29 mouse cellular contexts compared by ENCODE assay signal in the genomic region with DNA sequence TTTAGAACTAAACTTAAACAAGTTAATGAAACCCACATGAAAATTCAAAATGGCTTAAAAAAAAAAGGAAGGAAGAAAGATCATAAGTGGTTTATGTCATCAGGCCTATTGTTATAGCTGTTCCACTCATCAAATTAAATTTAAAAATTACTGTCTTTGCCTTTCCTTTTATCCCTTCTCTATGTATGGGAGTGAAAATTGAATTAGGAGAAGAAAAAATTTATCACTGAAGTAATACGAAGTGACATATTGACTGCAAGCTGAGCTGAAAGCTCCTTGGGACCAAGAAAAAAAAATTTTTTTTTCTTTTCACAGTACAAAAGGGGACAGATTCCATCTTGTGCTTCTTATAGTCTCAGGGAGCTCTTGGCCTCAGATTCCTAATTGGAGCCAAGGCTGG. TPM values are rescaled to one million over a fixed set of nuclear protein-coding genes. Genes with fewer than 3 reads are reported as not detected.
"Had no signal": no experiment of that assay in that cellular context is flagged by ENCODE, and none has a peak within 500 bp of the region (broad histone marks: within the 10 kb centered on the region; RNA-seq: fewer than 3 reads in every experiment).

No protein-coding gene starts in this region.

- H3K36me3 ChIP-seq: heart, embryonic 10.5 days; heart, embryonic 12.5 days; hindbrain, embryonic 13.5 days; intestine, embryonic 15.5 days; limb, embryonic 10.5 days; limb, embryonic 12.5 days; liver, embryonic 13.5 days; liver, embryonic 15.5 days had no signal

- H3K4me3 ChIP-seq: gastrocnemius, adult 2 months; heart, embryonic 10.5 days; heart, embryonic 12.5 days; hindbrain, embryonic 13.5 days; intestine, embryonic 15.5 days; layer of hippocampus, adult 2 months; left cerebral cortex, adult 2 months; limb, embryonic 10.5 days; limb, embryonic 12.5 days; liver, embryonic 13.5 days; liver, embryonic 15.5 days had no signal

- H3K4me2 ChIP-seq: heart, embryonic 12.5 days; hindbrain, embryonic 13.5 days; intestine, embryonic 15.5 days; limb, embryonic 12.5 days; liver, embryonic 11.5 days; liver, embryonic 13.5 days; liver, embryonic 15.5 days had no signal

- H3K27ac ChIP-seq: gastrocnemius, adult 2 months; heart, embryonic 10.5 days; hindbrain, embryonic 13.5 days; intestine, embryonic 15.5 days; layer of hippocampus, adult 2 months; left cerebral cortex, adult 2 months; limb, embryonic 10.5 days; limb, embryonic 12.5 days; liver, embryonic 13.5 days; liver, embryonic 15.5 days had no signal

- H3K27me3 ChIP-seq: heart, embryonic 12.5 days; hindbrain, embryonic 13.5 days; intestine, embryonic 15.5 days; limb, embryonic 12.5 days; liver, embryonic 13.5 days; liver, embryonic 15.5 days had no signal

- ATAC-seq: hindbrain, embryonic 16.5 days; inflammation-experienced regulatory T-cells, adult 6 months; intestine, embryonic 15.5 days; intestine, postnatal 0 days; liver, postnatal 0 days had no signal

- H3K4me1 ChIP-seq: intestine, embryonic 15.5 days; limb, embryonic 10.5 days; limb, embryonic 12.5 days; liver, embryonic 13.5 days; liver, embryonic 15.5 days had no signal

- DNase-seq: gastrocnemius, adult 2 months; gastrocnemius, postnatal 10 days; gastrocnemius, postnatal 25 days; heart, adult 18-20 months; heart, postnatal 10 days; kidney, adult 18-20 months; kidney, adult 8-10 months; kidney, postnatal 14 days; kidney, postnatal 36 days; liver; liver, embryonic 13.5 days; liver, postnatal 0 days had no signal

- H3K9ac ChIP-seq: heart, embryonic 12.5 days; hindbrain, embryonic 13.5 days; intestine, embryonic 15.5 days; limb, embryonic 12.5 days; liver, embryonic 13.5 days; liver, embryonic 15.5 days; liver, postnatal 0 days had no signal

- H3K9me3 ChIP-seq: heart, embryonic 10.5 days; heart, embryonic 12.5 days; hindbrain, embryonic 13.5 days; intestine, embryonic 15.5 days; limb, embryonic 10.5 days; limb, embryonic 12.5 days; liver, embryonic 13.5 days; liver, embryonic 15.5 days had no signal

RNA-seq across cellular contexts. Expression of a gene that starts 11.9 kb away (rescaled TPM):
- polyA plus RNA-seq: liver, postnatal 0 days had no signal

RNA-seq across cellular contexts. Expression of a gene that starts 14.5 kb away (rescaled TPM):
- total RNA-seq: granulocyte monocyte progenitor cell, adult 5-6 weeks had no signal

RNA-seq across cellular contexts. Expression of a gene that starts 52.3 kb away (rescaled TPM):
- total RNA-seq: gastrocnemius, adult 2 months; gastrocnemius, postnatal 10 days; gastrocnemius, postnatal 25 days; layer of hippocampus, adult 2 months had no signal
- polyA plus RNA-seq: heart, embryonic 12.5 days; heart, embryonic 14.5 days; heart, embryonic 16.5 days; hindbrain, embryonic 11.5 days; intestine, postnatal 0 days; liver, embryonic 13.5 days; liver, embryonic 15.5 days; liver, postnatal 0 days had no signal
